Mouse (Mus musculus): ENCODE measurements around the gene Zcchc24. TPM values are rescaled to one million over a fixed set of nuclear protein-coding genes. Genes with fewer than 3 reads are reported as not detected.
A peak's percentile ranks its signal among the peaks of the same experiment; 100 is the strongest.

Zcchc24 gene
- polyA plus RNA-seq, 2 experiments: 45.1 to 52.7 TPM

- H3K27me3 ChIP-seq (ENCODE audit: control insufficient read depth, insufficient read depth, low read length): no peaks in the 10 kb centered on the region
- no peaks in the 10 kb centered on the region for H3K36me3 ChIP-seq (ENCODE audit: control insufficient read depth, insufficient read depth, low read length)
- H3K27ac ChIP-seq (replicated peaks; ENCODE audit: low read depth, low read length): no peak overlapping the region
- no peak overlapping the region for H3K4me3 ChIP-seq (replicated peaks; ENCODE audit: low read length)
- TF ChIP-seq POLR2A (IDR thresholded peaks at IDR 0.05; ENCODE audit: borderline replicate concordance, extremely low read depth, insufficient read depth, insufficient read length): no peak
- H3K4me1 ChIP-seq (ENCODE audit: control insufficient read depth, insufficient read depth, low read length): peaks cover 10% of the 10 kb centered on the region
- no peaks in the 10 kb centered on the region for H3K9me3 ChIP-seq (ENCODE audit: control insufficient read depth, low read length)
- no peak overlapping the region for H3K4me2 ChIP-seq (replicated peaks; ENCODE audit: low read depth, low read length, severe bottlenecking)
- ATAC-seq (ENCODE audit: low FRiP score, low read depth): no peak
- no peak for DNase-seq (ENCODE audit: low spot score)
- H3K9ac ChIP-seq (ENCODE audit: low read depth, low read length, severe bottlenecking): no peak overlapping the region
Measured at GRCm38 (mm10) chr14:25789207-25789606, 20.4 kb upstream of the Zcchc24 start.

- H3K27ac ChIP-seq (replicated peaks; ENCODE audit: low read depth, low read length): no peak overlapping the region
- no peak overlapping the region for H3K4me3 ChIP-seq (replicated peaks; ENCODE audit: low read length)
- no peaks in the 10 kb centered on the region for H3K27me3 ChIP-seq (ENCODE audit: control insufficient read depth, insufficient read depth, low read length)
- H3K36me3 ChIP-seq (ENCODE audit: control insufficient read depth, insufficient read depth, low read length): no peaks in the 10 kb centered on the region
- H3K4me2 ChIP-seq (replicated peaks; ENCODE audit: low read depth, low read length, severe bottlenecking): no peak overlapping the region
- ATAC-seq (ENCODE audit: low FRiP score, low read depth) (no peak), DNase-seq (ENCODE audit: low spot score) (no peak)
- no peak for TF ChIP-seq POLR2A (IDR thresholded peaks at IDR 0.05; ENCODE audit: borderline replicate concordance, extremely low read depth, insufficient read depth, insufficient read length)
- H3K9ac ChIP-seq (ENCODE audit: low read depth, low read length, severe bottlenecking): no peak overlapping the region
- H3K9me3 ChIP-seq (ENCODE audit: control insufficient read depth, low read length): no peaks in the 10 kb centered on the region
- 75% methylated on average over 5 of the region's 5 CpGs for WGBS
- peaks cover 15% of the 10 kb centered on the region for H3K4me1 ChIP-seq (ENCODE audit: control insufficient read depth, insufficient read depth, low read length)
Measured at GRCm38 (mm10) chr14:25788201-25788600, 19.4 kb upstream of the Zcchc24 start.

- 60% methylated on average over 12 of the region's 12 CpGs for WGBS
- no peak for ATAC-seq (ENCODE audit: low FRiP score, low read depth)
- no peak overlapping the region for H3K9ac ChIP-seq (ENCODE audit: low read depth, low read length, severe bottlenecking)
Measured at GRCm38 (mm10) chr14:25787387-25787910, 18.6 kb upstream of the Zcchc24 start.

GRCm38 (mm10) chr14:25786959-25787358 lies 18.1 kb upstream of the Zcchc24 start:
- 0 out of 2 replicates have a peak overlapping the region, but pooled peaks have one; percentile 15 for H3K27ac ChIP-seq (replicated peaks; ENCODE audit: low read depth, low read length)
- no peaks in the 10 kb centered on the region for H3K9me3 ChIP-seq (ENCODE audit: control insufficient read depth, low read length)
- no peak for DNase-seq (ENCODE audit: low spot score)
- H3K4me3 ChIP-seq (replicated peaks; ENCODE audit: low read length): no peak overlapping the region
- no peaks in the 10 kb centered on the region for H3K27me3 ChIP-seq (ENCODE audit: control insufficient read depth, insufficient read depth, low read length)
- TF ChIP-seq POLR2A (IDR thresholded peaks at IDR 0.05; ENCODE audit: borderline replicate concordance, extremely low read depth, insufficient read depth, insufficient read length): no peak
- H3K9ac ChIP-seq (ENCODE audit: low read depth, low read length, severe bottlenecking): no peak overlapping the region
- H3K4me2 ChIP-seq (replicated peaks; ENCODE audit: low read depth, low read length, severe bottlenecking): no peak overlapping the region
- H3K4me1 ChIP-seq (ENCODE audit: control insufficient read depth, insufficient read depth, low read length): peaks cover 23% of the 10 kb centered on the region
- peak; percentile 47; the same call in 1 of the 2 replicates for ATAC-seq (ENCODE audit: low FRiP score, low read depth)
- no peaks in the 10 kb centered on the region for H3K36me3 ChIP-seq (ENCODE audit: control insufficient read depth, insufficient read depth, low read length)
- WGBS: 32% methylated on average over 5 of the region's 5 CpGs

More at GRCm38 (mm10) chr14:25787387-25787910, 18.6 kb upstream of the Zcchc24 start:
- no peak for TF ChIP-seq POLR2A (IDR thresholded peaks at IDR 0.05; ENCODE audit: borderline replicate concordance, extremely low read depth, insufficient read depth, insufficient read length)
- Histone ChIP-seq H3K27ac (replicated peaks; ENCODE audit: low read depth, low read length) (0 out of 2 replicates have a peak overlapping the region, but pooled peaks have one; percentile 15), H3K4me1 (ENCODE audit: control insufficient read depth, insufficient read depth, low read length) (peaks cover 22% of the 10 kb centered on the region), H3K4me3 (replicated peaks; ENCODE audit: low read length) (no peak overlapping the region), H3K4me2 (replicated peaks; ENCODE audit: low read depth, low read length, severe bottlenecking) (no peak overlapping the region), H3K9me3 (ENCODE audit: control insufficient read depth, low read length) (no peaks in the 10 kb centered on the region), H3K36me3 (ENCODE audit: control insufficient read depth, insufficient read depth, low read length) (no peaks in the 10 kb centered on the region), H3K27me3 (ENCODE audit: control insufficient read depth, insufficient read depth, low read length) (no peaks in the 10 kb centered on the region)
- DNase-seq (ENCODE audit: low spot score): no peak

- no peak for DNase-seq (ENCODE audit: low spot score)
- Histone ChIP-seq H3K9ac (ENCODE audit: low read depth, low read length, severe bottlenecking) (no peak overlapping the region), H3K27me3 (ENCODE audit: control insufficient read depth, insufficient read depth, low read length) (no peaks in the 10 kb centered on the region), H3K4me2 (replicated peaks; ENCODE audit: low read depth, low read length, severe bottlenecking) (no peak overlapping the region), H3K36me3 (ENCODE audit: control insufficient read depth, insufficient read depth, low read length) (no peaks in the 10 kb centered on the region), H3K27ac (replicated peaks; ENCODE audit: low read depth, low read length) (no peak overlapping the region), H3K9me3 (ENCODE audit: control insufficient read depth, low read length) (no peaks in the 10 kb centered on the region), H3K4me1 (ENCODE audit: control insufficient read depth, insufficient read depth, low read length) (peaks cover 27% of the 10 kb centered on the region), H3K4me3 (replicated peaks; ENCODE audit: low read length) (no peak overlapping the region)
- TF ChIP-seq POLR2A (IDR thresholded peaks at IDR 0.05; ENCODE audit: borderline replicate concordance, extremely low read depth, insufficient read depth, insufficient read length): no peak
- 84% methylated on average over 4 of the region's 4 CpGs for WGBS
- ATAC-seq (ENCODE audit: low FRiP score, low read depth): no peak
Measured at GRCm38 (mm10) chr14:25785210-25785609, 16.4 kb upstream of the Zcchc24 start.

All from limb, embryonic 14.5 days (tissue).